Mouse (Mus musculus) neural tube, embryonic 12.5 days (tissue): ENCODE data around the gene Abhd17b. TPM values are rescaled to one million over a fixed set of nuclear protein-coding genes. Genes with fewer than 3 reads are reported as not detected.
"Not testable (repeated sequence)": the region's sequence is repeated elsewhere in the genome, so short reads cannot be mapped to it uniquely, and the experiment has no call there.

Experiments used
- ATAC-seq: fragments of 200-750 bp; cut with Nextera tagmentation; 2 replicates; pipeline ENCODE4 v1.8.0; 2017; ENCODE audit warnings: low read depth, mild to moderate bottlenecking, moderate TSS enrichment, moderate library complexity; ENCODE audit not compliant: low FRiP score
- H3K27ac ChIP-seq: fragments of 300-500 bp; sonication (generic); 2 replicates; pipeline ENCODE4 v1.5.1; 2016
- H3K27me3 ChIP-seq: fragments of 300-500 bp; sonication (generic); replicated peaks from 2 replicates; pipeline ENCODE4 v1.6.1; 2016; ENCODE audit warnings: mild to moderate bottlenecking
- H3K36me3 ChIP-seq: fragments of 300-500 bp; sonication (generic); 2 replicates; pipeline ENCODE4 v1.6.1; 2016; ENCODE audit warnings: mild to moderate bottlenecking
- H3K4me1 ChIP-seq: fragments of 300-500 bp; sonication (generic); 2 replicates; pipeline ENCODE4 v1.6.1; 2016
- H3K4me2 ChIP-seq: fragments of 300-500 bp; sonication (generic); replicated peaks from 2 replicates; pipeline ENCODE4 v1.6.1; 2016; ENCODE audit warnings: mild to moderate bottlenecking
- H3K4me3 ChIP-seq: fragments of 300-500 bp; sonication (generic); 2 replicates; pipeline ENCODE4 v1.5.1; 2016
- H3K9ac ChIP-seq: fragments of 300-500 bp; sonication (generic); 2 replicates; pipeline ENCODE4 v1.6.1; 2016; ENCODE audit warnings: mild to moderate bottlenecking
- H3K9me3 ChIP-seq: fragments of 300-500 bp; sonication (generic); 2 replicates; pipeline ENCODE4 v1.6.1; 2016; ENCODE audit warnings: mild to moderate bottlenecking
- WGBS: fragments of 180-500 bp; shearing (Covaris S2); methylation state at CpG from one replicate; pipeline ENCODE4 v1.1.7; 2016; 5-methylcytosine and 5-hydroxymethylcytosine counted together
- polyA plus RNA-seq: library from polyadenylated mRNA; unstranded; fragments of >200 nt; fragmentation: Nextera tagmentation; extraction: Ambion mirVana; gene quantifications from 2 replicates; pipeline ENCODE4 v1.2.1, GENCODE M21; 2016

Abhd17b gene
- polyA plus RNA-seq, 1 experiment from 2014 or later: 49.4 TPM

DNA sequence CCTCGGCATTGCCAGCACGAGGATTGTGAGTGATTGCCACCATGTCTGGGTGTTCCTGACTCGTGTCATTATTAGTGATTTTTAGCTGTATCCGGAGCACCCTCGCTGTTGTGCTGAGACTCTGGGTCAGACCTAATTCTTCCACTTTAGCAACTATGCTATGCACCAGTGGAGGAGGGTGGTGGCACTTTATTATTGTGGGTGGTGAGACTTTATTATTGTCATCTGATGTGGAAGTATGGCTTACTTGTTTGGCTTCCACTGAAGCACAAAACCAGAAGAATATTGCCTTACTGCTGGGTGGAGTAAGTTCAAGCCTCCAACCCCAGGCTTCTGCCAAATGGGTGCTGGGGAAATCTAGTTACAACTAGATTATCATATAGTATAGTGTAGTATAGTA is 68.0 kb downstream of the Abhd17b start:
- WGBS: 89% methylated on average over 5 of the region's 5 CpGs

DNA sequence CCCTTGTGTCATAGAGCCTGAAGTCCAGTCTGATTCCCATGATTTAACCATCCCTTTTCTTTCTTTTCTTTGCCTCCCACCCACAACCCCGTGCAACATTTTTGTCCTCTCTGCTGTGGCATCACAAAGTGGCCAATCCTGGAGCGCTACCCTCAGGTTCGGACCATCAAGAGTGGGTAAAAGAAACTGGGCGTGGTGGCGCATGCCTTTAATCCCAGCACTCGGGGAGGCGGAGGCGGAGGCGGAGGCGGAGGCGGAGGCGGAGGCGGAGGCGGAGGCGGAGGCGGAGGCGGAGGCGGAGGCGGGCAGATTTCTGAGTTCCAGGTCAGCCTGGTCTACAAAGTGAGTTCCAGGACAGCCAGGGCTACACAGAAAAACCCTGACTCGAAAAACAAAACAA is 70.3 kb downstream of the Abhd17b start:
- not testable (repeated sequence) for H3K4me2 ChIP-seq, H3K9me3 ChIP-seq, H3K4me3 ChIP-seq, ATAC-seq, H3K36me3 ChIP-seq, H3K4me1 ChIP-seq, H3K27me3 ChIP-seq, H3K27ac ChIP-seq, H3K9ac ChIP-seq
- WGBS: 93% methylated on average over 20 of the region's 20 CpGs

More for the DNA sequence above, 68.0 kb downstream of the Abhd17b start:
- no peaks in the 10 kb centered on the region for H3K27me3 ChIP-seq
- H3K9ac ChIP-seq: no peak overlapping the region
- H3K27ac ChIP-seq: no peak overlapping the region
- no peaks in the 10 kb centered on the region for H3K36me3 ChIP-seq
- ATAC-seq: no peak
- H3K4me2 ChIP-seq: no peak overlapping the region
- no peak overlapping the region for H3K4me3 ChIP-seq
- H3K9me3 ChIP-seq: no peaks in the 10 kb centered on the region
- H3K4me1 ChIP-seq: peaks cover 7% of the 10 kb centered on the region; the same call in 1 of the 2 replicates

DNA sequence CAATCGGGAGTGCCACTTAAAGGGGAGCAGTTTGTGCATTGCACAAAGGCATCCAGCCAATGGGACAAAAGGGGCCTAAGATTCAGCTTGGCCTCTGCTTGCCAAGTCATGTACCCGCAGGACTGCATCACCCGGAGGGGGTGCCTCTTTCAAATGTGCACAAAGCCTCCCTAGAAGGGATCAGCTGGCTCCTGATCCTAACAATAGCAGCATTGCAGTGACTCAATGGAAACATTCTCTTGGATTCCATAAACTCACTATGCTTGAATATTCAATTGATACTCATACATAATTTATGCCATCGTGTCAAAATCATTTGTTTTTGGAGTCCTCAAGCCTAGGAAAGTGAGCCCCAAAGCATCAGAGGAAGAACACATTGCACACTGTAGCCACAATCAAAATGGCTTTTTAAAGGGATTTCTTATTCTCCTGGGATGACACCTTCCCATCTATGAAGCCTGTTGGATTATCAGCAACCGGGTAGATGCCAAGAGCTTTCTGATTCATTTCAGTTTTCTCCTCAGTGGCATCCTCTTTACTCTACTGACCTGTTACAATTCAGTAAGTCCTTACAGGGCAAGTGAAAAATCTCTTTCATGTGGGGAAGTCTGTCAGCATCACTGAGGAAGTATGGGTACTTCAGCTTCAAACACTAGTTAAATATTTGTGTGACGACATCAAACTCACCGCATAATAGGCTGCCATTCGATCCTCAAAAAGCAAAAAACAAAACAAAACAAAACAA is 71.1 kb downstream of the Abhd17b start:
- Histone ChIP-seq H3K27ac (no peak overlapping the region), H3K4me2 (no peak overlapping the region), H3K27me3 (no peaks in the 10 kb centered on the region), H3K9ac (no peak overlapping the region), H3K4me3 (no peak overlapping the region), H3K36me3 (no peaks in the 10 kb centered on the region), H3K9me3 (no peaks in the 10 kb centered on the region), H3K4me1 (peaks cover 7% of the 10 kb centered on the region; the same call in 1 of the 2 replicates)
- WGBS: 59% methylated on average over 8 of the region's 8 CpGs
- peak; percentile 88 for ATAC-seq

DNA sequence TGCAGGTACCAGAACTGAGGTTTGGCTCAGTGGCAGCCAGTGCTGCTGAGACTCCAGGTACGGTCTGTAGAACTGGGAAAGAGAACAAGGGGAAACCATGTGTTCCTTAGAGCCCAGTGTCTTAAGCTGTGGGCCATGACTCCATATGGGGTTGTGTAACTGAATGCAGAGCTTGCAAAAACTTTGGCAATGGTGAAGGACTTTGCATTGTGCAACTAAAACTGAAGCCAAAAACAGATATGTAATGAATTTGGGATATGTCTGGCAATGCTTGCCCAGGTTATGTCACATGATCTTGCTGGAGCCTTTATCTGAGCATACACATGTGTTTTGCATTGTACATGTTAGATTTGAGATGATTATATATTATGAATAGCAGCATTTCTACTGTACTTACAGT is 72.2 kb downstream of the Abhd17b start:
- H3K9ac ChIP-seq: no peak overlapping the region

DNA sequence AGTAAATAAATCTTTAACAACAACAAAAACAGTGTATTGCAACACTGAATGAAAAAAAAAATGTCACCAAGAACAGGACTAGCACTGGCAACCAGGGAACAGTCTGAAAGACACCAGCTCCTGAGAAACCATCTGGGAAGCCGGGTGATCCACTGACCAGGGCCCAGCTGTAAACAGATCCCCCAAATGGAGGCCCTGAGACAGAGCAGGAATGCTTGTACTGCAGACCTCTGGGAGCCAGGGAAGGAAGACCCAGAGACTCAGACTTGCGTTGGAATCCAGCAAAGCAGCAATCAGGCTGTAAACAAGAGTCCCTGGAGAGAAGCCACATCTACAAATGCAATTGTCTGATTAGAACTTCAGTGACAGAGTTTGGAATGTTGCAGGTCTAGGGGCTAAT is 74.1 kb downstream of the Abhd17b start:
- no peaks in the 10 kb centered on the region for H3K36me3 ChIP-seq
- peaks cover 7% of the 10 kb centered on the region; the same call in 1 of the 2 replicates for H3K4me1 ChIP-seq
- no peak overlapping the region for H3K27ac ChIP-seq
- 23% methylated on average over 2 of the region's 2 CpGs for whole genome bisulfite sequencing
- no peaks in the 10 kb centered on the region for H3K9me3 ChIP-seq
- H3K4me3 ChIP-seq: no peak overlapping the region
- no peak overlapping the region for H3K4me2 ChIP-seq
- ATAC-seq: no peak
- no peak overlapping the region for H3K9ac ChIP-seq
- H3K27me3 ChIP-seq: no peaks in the 10 kb centered on the region

More for the DNA sequence above, 72.2 kb downstream of the Abhd17b start:
- Histone ChIP-seq H3K9me3 (no peaks in the 10 kb centered on the region), H3K4me3 (no peak overlapping the region), H3K27ac (no peak overlapping the region), H3K36me3 (no peaks in the 10 kb centered on the region), H3K4me1 (peaks cover 7% of the 10 kb centered on the region; the same call in 1 of the 2 replicates), H3K27me3 (no peaks in the 10 kb centered on the region), H3K4me2 (no peak overlapping the region)
- 91% methylated on average over 1 of the region's 1 CpGs for WGBS
- no peak for ATAC-seq

DNA sequence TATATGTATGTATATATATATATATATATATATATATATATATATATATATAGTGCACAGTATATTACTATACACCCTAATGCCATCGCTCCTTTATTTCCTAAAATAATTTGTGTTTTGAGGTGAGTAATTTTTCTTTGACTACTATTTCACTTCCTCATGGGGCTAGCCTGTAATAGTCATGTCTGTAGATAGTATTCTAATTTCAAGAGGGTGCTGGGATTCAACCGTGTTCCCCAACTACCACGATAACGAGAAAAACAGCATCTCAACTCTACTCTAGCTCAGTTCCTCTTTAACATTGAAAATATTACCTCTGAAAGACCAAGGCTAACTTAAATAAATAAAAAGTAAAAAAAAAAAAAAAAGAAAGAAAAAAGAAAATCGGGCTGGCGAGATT is 75.4 kb downstream of the Abhd17b start:
- WGBS: 90% methylated on average over 6 of the region's 6 CpGs
- H3K9me3 ChIP-seq: no peaks in the 10 kb centered on the region
- H3K27ac ChIP-seq: no peak overlapping the region
- H3K36me3 ChIP-seq: no peaks in the 10 kb centered on the region
- H3K4me1 ChIP-seq: peaks cover 7% of the 10 kb centered on the region; the same call in 1 of the 2 replicates
- H3K27me3 ChIP-seq: no peaks in the 10 kb centered on the region
- no peak overlapping the region for H3K9ac ChIP-seq
- ATAC-seq: no peak
- H3K4me3 ChIP-seq: no peak overlapping the region
- H3K4me2 ChIP-seq: no peak overlapping the region

DNA sequence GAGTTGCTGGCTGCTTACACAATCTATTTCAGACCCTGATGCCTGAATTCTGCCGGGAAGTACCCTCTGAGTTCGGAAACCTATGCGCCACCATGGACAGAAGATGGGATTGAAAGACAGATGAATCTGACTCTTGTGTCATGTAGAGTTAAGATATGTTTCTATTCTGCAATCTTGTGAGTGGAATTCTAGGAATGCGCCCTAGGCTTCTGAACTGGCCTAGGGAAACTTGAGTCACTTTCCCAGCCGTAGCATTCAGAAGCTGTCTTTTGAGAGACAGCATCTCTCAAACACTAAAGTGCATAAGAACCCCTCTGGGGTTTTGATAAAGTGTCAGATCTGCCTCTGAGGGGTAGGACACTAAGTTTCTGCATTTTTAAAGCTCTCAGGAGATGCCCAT is 78.9 kb downstream of the Abhd17b start:
- no peak overlapping the region for H3K9ac ChIP-seq
- no peaks in the 10 kb centered on the region for H3K9me3 ChIP-seq
- WGBS: 89% methylated on average over 5 of the region's 5 CpGs
- H3K36me3 ChIP-seq: no peaks in the 10 kb centered on the region
- H3K27ac ChIP-seq: no peak overlapping the region
- H3K4me1 ChIP-seq: no peaks in the 10 kb centered on the region
- ATAC-seq: no peak
- no peak overlapping the region for H3K4me3 ChIP-seq
- H3K4me2 ChIP-seq: no peak overlapping the region
- no peaks in the 10 kb centered on the region for H3K27me3 ChIP-seq

DNA sequence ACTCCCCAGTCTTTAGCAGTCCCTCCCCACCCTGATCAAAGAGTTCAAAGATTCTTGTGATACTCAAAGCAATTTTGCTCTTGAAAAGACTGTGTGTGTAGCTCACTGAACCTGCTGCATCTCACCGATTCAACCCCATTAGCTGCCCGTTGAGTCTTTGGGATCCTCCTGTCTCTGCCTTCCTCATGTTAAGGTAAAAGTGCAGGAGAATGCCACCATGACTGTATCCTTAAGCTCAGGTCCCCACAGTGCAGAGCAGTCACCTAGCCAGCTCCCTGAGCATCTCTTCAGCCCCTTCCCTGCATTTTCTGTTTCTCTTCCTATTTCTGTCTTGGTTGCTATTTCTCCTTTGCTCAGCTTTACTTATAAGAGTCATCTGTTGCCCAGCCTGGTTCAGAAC is 80.2 kb downstream of the Abhd17b start:
- Histone ChIP-seq H3K9ac (no peak overlapping the region), H3K9me3 (no peaks in the 10 kb centered on the region), H3K4me2 (no peak overlapping the region), H3K4me1 (no peaks in the 10 kb centered on the region), H3K4me3 (no peak overlapping the region), H3K27me3 (no peaks in the 10 kb centered on the region), H3K36me3 (no peaks in the 10 kb centered on the region), H3K27ac (no peak overlapping the region)
- no peak for ATAC-seq
- 96% methylated on average over 2 of the region's 2 CpGs for WGBS

DNA sequence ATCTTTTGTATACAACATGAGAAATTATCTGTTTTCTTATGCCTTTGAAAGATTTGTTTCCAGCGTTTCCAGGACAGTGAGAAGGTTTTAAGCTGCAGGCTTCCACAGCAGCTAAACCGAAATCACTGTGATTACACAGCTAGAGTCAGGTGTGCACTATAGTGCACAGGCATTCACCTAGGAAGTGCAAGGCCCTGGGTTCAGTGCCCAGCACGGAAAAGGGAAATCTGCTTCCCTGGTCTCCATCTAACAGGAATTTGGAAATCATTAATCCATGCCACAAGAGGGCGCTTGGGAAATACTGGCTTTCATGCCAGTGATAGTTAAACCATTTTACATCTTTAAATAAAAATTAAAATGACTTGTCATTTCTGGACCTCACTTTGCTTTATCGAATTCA is 81.1 kb downstream of the Abhd17b start:
- H3K27me3 ChIP-seq: no peaks in the 10 kb centered on the region
- no peaks in the 10 kb centered on the region for H3K9me3 ChIP-seq
- H3K36me3 ChIP-seq: no peaks in the 10 kb centered on the region
- 44% methylated on average over 5 of the region's 5 CpGs for WGBS
- H3K4me1 ChIP-seq: no peaks in the 10 kb centered on the region
- no peak overlapping the region for H3K4me3 ChIP-seq
- ATAC-seq: no peak
- no peak overlapping the region for H3K4me2 ChIP-seq
- no peak overlapping the region for H3K9ac ChIP-seq
- H3K27ac ChIP-seq: no peak overlapping the region

Other genes with a start within 250 kb of the Abhd17b start
- gene Gda, start 179.7 kb upstream of the Abhd17b start, polyA plus RNA-seq: 0.10 TPM in 2 replicates
- gene 1110059E24Rik, start 209 bp upstream of the Abhd17b start, polyA plus RNA-seq: 50.0 and 54.5 TPM in 2 replicates
- gene Cemip2, start 125.2 kb downstream of the Abhd17b start, polyA plus RNA-seq: 85.7 and 89.1 TPM in 2 replicates